Mouse (Mus musculus): Measurements from ENCODE around the gene Pih1d1.

Pih1d1 gene

DNA sequence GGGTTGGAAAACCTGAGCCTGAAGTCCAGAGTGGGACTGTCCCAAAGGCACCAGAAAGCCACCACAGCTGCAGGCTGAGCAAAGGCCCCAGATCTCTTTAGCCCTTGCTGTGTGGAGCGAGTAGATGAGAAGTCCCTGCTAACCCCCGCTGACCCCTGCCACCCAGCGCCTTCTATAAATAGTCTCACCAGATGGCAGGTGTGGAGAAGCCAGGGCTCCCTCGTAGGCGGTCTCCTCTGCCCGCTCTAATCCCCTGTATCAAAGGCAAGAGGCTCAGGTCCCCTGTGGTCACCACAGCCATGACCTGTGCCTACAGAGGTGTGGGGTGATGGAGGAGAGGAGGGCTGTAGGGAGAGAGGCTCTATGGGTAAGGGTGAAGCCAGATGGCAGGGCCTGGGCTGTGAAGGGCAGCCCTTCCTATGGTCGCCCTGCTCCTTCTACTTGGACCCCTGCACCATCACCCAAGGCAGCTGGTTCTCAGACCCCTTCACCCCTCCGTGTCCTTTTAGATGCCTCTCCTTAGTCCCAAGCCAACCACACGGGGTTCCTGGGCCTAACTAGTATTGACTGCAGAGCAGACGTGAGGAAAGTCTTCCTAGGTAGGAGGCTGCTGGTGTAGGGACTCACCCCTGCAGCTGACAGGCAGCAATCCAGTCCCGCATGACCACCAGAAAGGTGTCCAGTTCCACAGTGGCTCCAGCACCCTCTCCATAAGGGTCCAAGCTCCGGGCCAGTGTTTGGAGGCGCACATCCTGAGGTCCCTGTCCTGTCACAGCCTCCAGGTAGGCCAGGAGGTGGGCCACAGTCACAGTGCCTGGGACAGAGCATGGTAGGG lies 41.5 kb downstream of the Pih1d1 start:
- DNase-seq = no peak

DNA sequence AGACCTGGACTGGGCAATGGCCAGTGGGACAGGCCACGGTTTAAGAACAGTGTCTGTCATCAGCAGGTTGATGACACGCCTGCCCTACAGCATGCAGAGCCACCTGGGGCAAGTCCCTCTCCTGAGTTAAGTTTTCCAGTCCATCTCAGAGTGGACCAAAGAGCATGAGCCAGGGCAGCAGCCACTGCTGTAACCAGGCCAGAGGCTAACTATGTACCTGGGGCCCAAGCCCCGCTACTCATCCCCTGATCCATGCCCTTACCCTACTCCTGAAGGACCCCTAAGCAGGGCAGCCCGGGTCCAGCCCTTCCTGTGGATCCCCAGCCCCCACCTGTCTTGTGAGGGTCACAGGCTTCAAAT lies 42.1 kb downstream of the Pih1d1 start:
- DNase-seq = no peak

DNA sequence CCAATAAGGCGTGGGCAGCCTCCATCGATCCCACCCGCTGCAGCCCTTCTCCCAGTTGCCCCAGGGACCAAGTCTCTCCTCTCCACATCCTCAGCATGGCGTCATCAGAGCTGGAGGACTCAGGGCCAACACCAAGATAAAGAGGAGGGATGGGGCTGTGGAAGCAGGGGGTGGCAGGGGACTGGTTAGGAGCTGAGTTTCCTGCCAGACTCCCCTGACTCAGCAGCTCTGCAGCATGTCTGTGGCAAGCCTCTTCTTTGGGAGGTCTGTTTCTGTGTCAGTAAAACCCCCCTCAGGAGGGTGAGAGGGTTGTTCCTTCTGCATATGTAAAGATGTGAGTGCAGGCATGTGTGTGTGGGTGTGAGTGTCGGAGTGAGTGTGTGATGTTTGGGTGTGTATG lies 42.9 kb downstream of the Pih1d1 start:
- no peak for DNase-seq

DNA sequence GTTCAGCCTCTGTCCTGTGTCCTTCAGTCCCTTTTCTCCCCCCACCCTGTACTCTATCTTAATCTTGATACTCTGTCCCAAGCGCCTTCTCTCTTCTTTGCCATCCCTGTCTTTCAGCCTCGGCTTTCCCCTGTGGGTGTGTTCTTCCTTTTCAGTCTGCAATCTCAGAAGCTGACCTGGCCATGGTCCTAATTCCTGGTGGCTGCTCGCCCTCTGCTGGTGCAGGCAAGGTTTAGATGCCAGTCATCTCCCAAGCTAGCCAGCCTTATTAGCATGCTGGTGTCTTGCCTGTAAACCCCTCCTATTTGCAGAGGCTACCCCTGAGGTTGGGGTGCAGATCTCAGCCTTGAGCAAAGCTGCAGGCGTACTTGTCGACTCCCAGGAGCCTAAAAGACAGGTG lies 44.3 kb downstream of the Pih1d1 start:
- no peak for DNase-seq

DNA sequence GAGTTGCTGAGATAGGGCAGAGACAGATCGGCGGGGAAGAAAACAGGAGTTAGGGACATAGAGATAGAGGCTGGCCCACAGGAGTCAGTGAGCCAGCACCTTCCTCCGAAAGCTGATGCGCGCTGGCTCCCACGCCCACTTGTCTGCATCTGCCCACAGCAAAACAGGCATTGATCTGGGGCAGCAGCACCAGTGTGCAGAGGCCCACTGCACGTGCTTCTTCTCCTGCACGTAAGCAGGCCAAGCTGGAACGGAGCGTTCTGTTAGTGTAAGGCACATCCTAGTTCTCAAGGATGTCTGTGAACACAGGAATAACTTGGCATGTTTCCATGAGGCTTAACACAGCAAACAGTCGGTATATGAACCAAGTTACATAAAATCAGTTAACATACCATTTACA lies 44.9 kb downstream of the Pih1d1 start:
- DNase-seq = no peak

DNA sequence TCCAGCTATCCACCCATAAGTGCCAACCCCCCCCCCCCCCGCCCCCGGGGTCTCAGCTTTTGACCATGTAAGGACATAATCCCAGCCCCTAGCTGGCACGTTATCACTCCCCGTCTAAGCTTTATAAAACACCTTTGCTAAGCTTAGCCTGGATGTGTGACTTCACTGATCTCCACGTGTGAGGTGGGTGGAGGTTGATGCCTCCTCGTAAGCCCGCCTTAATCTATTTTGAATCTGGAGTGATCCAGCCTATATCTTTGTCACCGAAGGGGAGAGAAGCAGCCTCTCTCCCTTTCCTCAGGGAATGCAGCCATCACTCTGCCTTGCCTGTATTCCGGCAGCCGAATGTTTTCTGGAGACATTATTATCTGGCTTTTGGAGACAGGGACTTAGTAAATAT lies 48.6 kb downstream of the Pih1d1 start:
- DNase-seq = no peak

DNA sequence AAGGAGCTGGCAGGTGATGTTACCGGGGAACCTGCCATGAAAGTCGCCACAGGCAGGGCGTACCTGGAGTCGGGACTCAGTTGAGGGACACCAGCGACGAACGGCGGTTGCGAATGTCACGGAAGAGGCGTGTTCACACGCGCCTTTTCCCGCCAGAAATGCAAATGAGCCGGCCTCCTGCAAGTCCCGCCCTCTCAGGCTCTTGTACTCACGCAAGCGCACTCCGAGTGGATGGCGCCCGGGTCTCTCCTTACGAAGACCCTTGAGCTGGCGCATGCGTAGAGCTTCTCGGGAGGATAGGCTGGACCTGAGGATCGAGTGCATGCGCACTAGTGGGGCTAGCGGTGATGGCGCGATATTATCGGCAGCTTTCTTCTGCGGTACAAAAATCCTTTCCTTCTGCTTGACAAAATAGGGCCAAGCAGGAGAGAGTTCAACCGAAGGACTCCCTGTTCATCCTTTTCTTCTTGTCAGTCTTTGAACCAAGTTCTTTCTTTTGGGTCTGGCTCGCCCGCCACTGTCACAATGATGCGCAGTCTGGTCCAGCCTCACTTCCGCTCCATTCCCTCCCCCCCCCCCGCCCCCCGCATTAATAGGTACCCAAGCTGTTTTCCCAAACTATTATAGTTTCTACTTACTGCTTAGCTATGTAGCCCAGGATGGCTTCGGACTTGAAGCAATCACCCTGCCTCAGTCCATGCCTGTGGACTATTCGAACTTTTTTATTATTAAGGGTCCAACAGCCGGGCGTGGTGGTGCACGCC lies 50.5 kb downstream of the Pih1d1 start, which contains the start of gene Ccdc155:
Ccdc155 (minus strand) TSS at position 513 of the 764 bp plus-strand sequence.
- DNase-seq = peak; percentile 96

DNA sequence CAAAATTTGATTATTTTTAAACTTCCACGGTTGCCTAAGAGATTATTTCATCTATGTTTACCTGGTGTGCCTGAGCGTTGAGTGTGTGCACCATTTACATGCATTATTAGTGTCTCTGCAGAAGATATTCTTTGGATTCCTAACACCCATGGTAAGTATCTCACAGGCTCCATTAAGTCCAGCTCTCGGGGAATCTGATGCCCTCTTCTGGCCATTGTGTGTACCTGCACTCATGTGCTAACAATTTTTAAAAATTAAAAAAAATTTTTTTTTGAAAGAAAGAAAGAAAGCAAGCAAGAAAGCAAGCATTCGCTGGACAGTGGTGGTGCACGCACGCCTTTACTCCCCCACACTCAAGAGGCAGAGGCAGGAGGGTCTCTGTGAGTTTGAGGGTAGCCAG lies 54.2 kb downstream of the Pih1d1 start:
- DNase-seq = no peak

Data from thymus, postnatal 14 days (tissue).